Mouse (Mus musculus) brain, embryonic 14.5 days (tissue): Measurements from ENCODE around the gene Ctcf.

ENCODE experiments used
- CTCF ChIP-seq: fragments of 200-500 bp; IDR thresholded peaks from 2 replicates; pipeline ENCODE4 v1.5.1; 2012; ENCODE audit warnings: inconsistent platforms, mild to moderate bottlenecking, moderate library complexity, borderline replicate concordance; ENCODE audit not compliant: insufficient read depth, insufficient read length; ENCODE audit errors: extremely low read depth
- POLR2A ChIP-seq: fragments of 200-500 bp; IDR thresholded peaks from 2 replicates; pipeline ENCODE4 v1.6.1; 2012; ENCODE audit warnings: mild to moderate bottlenecking, inconsistent platforms, borderline replicate concordance; ENCODE audit not compliant: poor library complexity, insufficient read depth, insufficient read length, severe bottlenecking; ENCODE audit errors: extremely low read depth

DNA sequence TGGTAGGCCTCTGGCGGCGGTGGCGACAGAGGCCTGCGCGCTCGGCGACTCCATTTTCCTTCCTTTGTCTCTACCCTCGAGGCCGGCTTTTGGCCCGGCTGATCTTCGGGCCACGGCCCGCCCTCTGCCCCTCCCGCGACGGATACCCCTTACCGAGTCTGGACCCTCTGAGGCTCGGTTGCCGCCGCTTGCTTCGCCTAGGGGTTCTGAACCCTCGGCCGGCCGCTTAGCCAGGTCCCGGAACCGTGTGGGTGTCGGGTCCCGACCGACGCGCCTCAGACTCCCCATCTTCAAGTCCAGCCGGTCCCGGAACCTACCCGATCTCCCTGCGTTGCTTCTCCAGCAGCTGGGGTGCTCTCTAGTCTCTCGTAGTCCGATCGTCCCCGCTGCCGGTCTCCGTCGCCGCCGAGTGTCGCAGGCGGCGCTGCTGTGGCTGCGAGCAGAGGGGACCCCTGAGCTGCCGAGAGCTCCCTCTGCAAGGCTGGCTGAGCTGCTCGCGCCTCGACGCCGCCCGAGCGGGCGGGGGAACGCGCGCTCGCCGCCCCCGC, 669 bp downstream of the Ctcf start, which contains the start of gene Agrp:
- TF ChIP-seq CTCF, result no peak
- TF ChIP-seq POLR2A, result peak; percentile 76
